ENCODE assay signal across 26 mouse cellular contexts in the genomic region with DNA sequence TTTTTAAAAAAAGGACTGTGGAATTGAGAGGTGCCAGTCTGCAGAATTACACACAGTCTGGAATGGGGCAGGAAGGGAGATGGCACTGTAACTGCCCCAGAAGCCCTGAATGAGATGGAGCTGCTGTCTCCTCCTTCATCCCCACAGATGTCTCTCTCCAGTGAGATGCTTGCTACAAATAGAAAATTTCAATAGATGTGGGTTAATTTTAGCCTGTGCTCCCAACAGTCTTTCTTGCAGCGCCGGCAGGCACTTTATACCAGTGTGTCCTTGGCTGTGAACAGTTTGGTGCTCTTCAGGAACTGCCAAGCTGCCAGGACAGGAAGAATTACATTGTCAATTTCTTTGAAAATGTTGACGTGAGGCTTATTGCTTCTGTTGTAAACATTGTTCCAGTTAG.
DNase-seq lines count a peak whose midpoint lies in the region; ATAC-seq and TF ChIP-seq lines count a peak whose summit lies in the region.
"Had no signal": no experiment of that assay in that cellular context is flagged by ENCODE, and none has a peak within 500 bp of the region (broad histone marks: within the 10 kb centered on the region; RNA-seq: fewer than 3 reads in every experiment).

No protein-coding gene starts in this region.

- no peak for TF ChIP-seq CTCF in left cerebral cortex, adult 2 months (IDR thresholded peaks at IDR 0.05)
- TF ChIP-seq CTCF in heart, postnatal 0 days (IDR thresholded peaks at IDR 0.05; ENCODE audit: low read depth): no peak

- H3K9ac ChIP-seq in heart, embryonic 12.5 days: peak overlapping the region; percentile 38; the same call in 1 of the 2 replicates
- H3K9ac ChIP-seq in heart, postnatal 0 days (replicated peaks; ENCODE audit: low read depth, low read length): no peak overlapping the region
- H3K9ac ChIP-seq: forebrain, embryonic 13.5 days; kidney, embryonic 15.5 days; liver, embryonic 12.5 days; liver, postnatal 0 days had no signal

- intact Hi-C loops in heart, postnatal 14 days (cut with DNase I): loop anchor here (5.0 kb wide), 1 partner anchor 49 kb away; no protein-coding TSS in a partner anchor
- intact Hi-C loops in left cerebral cortex, adult 2 months (cut with DNase I): no loop called here

- peaks cover 46% of the 10 kb centered on the region for H3K4me1 ChIP-seq in heart, embryonic 12.5 days (replicated peaks)
- peaks cover 18% of the 10 kb centered on the region for H3K4me1 ChIP-seq in heart, postnatal 0 days (ENCODE audit: control insufficient read depth, insufficient read depth)

- DNase-seq in gastrocnemius, adult 18-20 months (ENCODE audit: low spot score): peak; percentile 34
- no peak for DNase-seq in gastrocnemius, postnatal 10 days
- DNase-seq in heart, postnatal 14 days: no peak
- DNase-seq in left cerebral cortex, adult 2 months (ENCODE audit: extremely low spot score in 1 of 2, low spot score in 2 of 2): peak; percentile 9
- no peak for DNase-seq in left cerebral cortex, adult 9 months (ENCODE audit: low spot score in 2 of 2)
- DNase-seq in heart, postnatal 0 days (ENCODE audit: low spot score): peak; percentile 18
- no peak for DNase-seq in ovary, postnatal 36 days (ENCODE audit: low spot score)
- DNase-seq: adrenal gland, postnatal 10 days; cerebellum, adult 11 months; cerebellum, adult 9-10 months; cerebellum, postnatal 36 days; kidney, adult 18-20 months; left cerebral cortex, postnatal 4 days; liver, postnatal 0 days; lung, postnatal 36 days; right cerebral cortex, adult 18-20 months; thymus, postnatal 25 days had no signal

- H3K4me3 ChIP-seq in heart, embryonic 12.5 days: no peak overlapping the region
- no peak overlapping the region for H3K4me3 ChIP-seq in left cerebral cortex, adult 2 months
- no peak overlapping the region for H3K4me3 ChIP-seq in heart, postnatal 0 days (ENCODE audit: low read depth, low read length)
- H3K4me3 ChIP-seq: forebrain, embryonic 13.5 days; kidney, embryonic 15.5 days; layer of hippocampus, adult 2 months; liver, embryonic 12.5 days had no signal

- no peaks in the 10 kb centered on the region for H3K27me3 ChIP-seq in heart, embryonic 12.5 days (replicated peaks)
- no peaks in the 10 kb centered on the region for H3K27me3 ChIP-seq in heart, postnatal 0 days (ENCODE audit: control insufficient read depth, insufficient read depth, low read length)
- H3K27me3 ChIP-seq: forebrain, embryonic 13.5 days; kidney, embryonic 15.5 days; liver, embryonic 12.5 days; Patski had no signal

- H3K36me3 ChIP-seq in heart, embryonic 12.5 days: peaks cover 10% of the 10 kb centered on the region
- no peaks in the 10 kb centered on the region for H3K36me3 ChIP-seq in heart, postnatal 0 days (replicated peaks; ENCODE audit: control insufficient read depth, insufficient read depth, low read length)

- ATAC-seq in heart, embryonic 12.5 days (ENCODE audit: insufficient number of reproducible peaks, low FRiP score): no peak
- ATAC-seq in heart, postnatal 0 days (ENCODE audit: insufficient read depth, low read depth): peak; percentile 40; the same call in 1 of the 2 replicates
- ATAC-seq: forebrain, embryonic 13.5 days; hindbrain, embryonic 16.5 days; liver, embryonic 12.5 days; liver, postnatal 0 days; midbrain, embryonic 16.5 days; Patski had no signal

- peak overlapping the region; percentile 81 for H3K27ac ChIP-seq in heart, embryonic 12.5 days (ENCODE audit: poor library complexity, severe bottlenecking)
- H3K27ac ChIP-seq in left cerebral cortex, adult 2 months: no peak overlapping the region
- 0 out of 2 replicates have a peak overlapping the region, but pooled peaks have one; percentile 11 for H3K27ac ChIP-seq in heart, postnatal 0 days (ENCODE audit: low read depth)
- H3K27ac ChIP-seq: forebrain, embryonic 13.5 days; kidney, embryonic 15.5 days; layer of hippocampus, adult 2 months; liver, embryonic 12.5 days had no signal

- 45% methylated on average over 3 of the region's 3 CpGs for WGBS in heart, embryonic 12.5 days
- 39% methylated on average over 3 of the region's 3 CpGs for WGBS in heart, postnatal 0 days

- H3K4me2 ChIP-seq in heart, embryonic 12.5 days: peak overlapping the region; percentile 48
- peak overlapping the region; percentile 6; the same call in 1 of the 2 replicates for H3K4me2 ChIP-seq in heart, postnatal 0 days (ENCODE audit: low read depth, low read length)
- H3K4me2 ChIP-seq: forebrain, embryonic 13.5 days; kidney, embryonic 15.5 days; liver, embryonic 12.5 days; midbrain, embryonic 11.5 days had no signal

- no peaks in the 10 kb centered on the region for H3K9me3 ChIP-seq in heart, embryonic 12.5 days (replicated peaks)
- no peaks in the 10 kb centered on the region for H3K9me3 ChIP-seq in heart, postnatal 0 days (replicated peaks; ENCODE audit: control insufficient read depth, low read length)
- H3K9me3 ChIP-seq: forebrain, embryonic 13.5 days; kidney, embryonic 15.5 days; liver, embryonic 12.5 days had no signal

- TF ChIP-seq EP300 in heart, postnatal 0 days (IDR thresholded peaks at IDR 0.05; ENCODE audit: low read depth): no peak

Comparison
In these comparisons a context has a peak if more than half of its experiments do, and no peak if none do; other contexts are left out.
1. DNase-seq: peak in gastrocnemius, adult 18-20 months (single experiment), left cerebral cortex, adult 2 months (2 of 2) and heart, postnatal 0 days (single experiment); none in gastrocnemius, postnatal 10 days (single experiment), heart, postnatal 14 days (0 of 2), left cerebral cortex, adult 9 months (0 of 2) and ovary, postnatal 36 days (single experiment).